Mouse (Mus musculus) lung, postnatal 0 days (tissue): ENCODE results near the gene Hmgcl. TPM values are rescaled to one million over a fixed set of nuclear protein-coding genes. Genes with fewer than 3 reads are reported as not detected.
A peak's percentile ranks its signal among the peaks of the same experiment; 100 is the strongest.

Source experiments
- ATAC-seq: fragments of 200-750 bp; cut with Nextera tagmentation; 2 replicates; pipeline ENCODE4 v1.8.0; 2017; ENCODE audit warnings: moderate library complexity
- DNase-seq: peaks from one replicate; pipeline ENCODE4 v3.0.0-alpha.2; 2016; ENCODE audit warnings: low spot score
- H3K27ac ChIP-seq: fragments of 300-500 bp; sonication (generic); 2 replicates; pipeline ENCODE4 v1.5.1; 2014; ENCODE audit warnings: antibody characterized with exemption, mild to moderate bottlenecking, low read length, mixed read lengths
- H3K27me3 ChIP-seq: fragments of 300-500 bp; sonication (generic); replicated peaks from 2 replicates; pipeline ENCODE4 v1.6.1; 2014; ENCODE audit warnings: low read length, mixed read lengths; ENCODE audit not compliant: insufficient read depth
- H3K36me3 ChIP-seq: fragments of 300-500 bp; sonication (generic); 2 replicates; pipeline ENCODE4 v1.6.1; 2014; ENCODE audit warnings: low read length, mixed read lengths; ENCODE audit not compliant: insufficient read depth
- H3K4me1 ChIP-seq: fragments of 300-500 bp; sonication (generic); 2 replicates; pipeline ENCODE4 v1.6.1; 2014; ENCODE audit warnings: antibody characterized with exemption, low read depth, low read length, mixed read lengths; ENCODE audit not compliant: insufficient read depth
- H3K4me2 ChIP-seq: fragments of 300-500 bp; sonication (generic); replicated peaks from 2 replicates; pipeline ENCODE4 v1.6.1; 2014; ENCODE audit warnings: low read depth, mild to moderate bottlenecking, low read length, moderate library complexity, mixed read lengths
- H3K4me3 ChIP-seq: fragments of 300-500 bp; sonication (generic); 2 replicates; pipeline ENCODE4 v1.5.1; 2014; ENCODE audit warnings: low read depth, low read length
- H3K9ac ChIP-seq: fragments of 300-500 bp; sonication (generic); replicated peaks from 2 replicates; pipeline ENCODE4 v1.6.1; 2014; ENCODE audit warnings: low read depth, mild to moderate bottlenecking
- H3K9me3 ChIP-seq: fragments of 300-500 bp; sonication (generic); 2 replicates; pipeline ENCODE4 v1.6.1; 2016; ENCODE audit warnings: low read length, mixed read lengths
- CTCF ChIP-seq: IDR thresholded peaks from 2 replicates; pipeline ENCODE4 v1.5.1; 2016; ENCODE audit warnings: antibody characterized with exemption, mild to moderate bottlenecking
- EP300 ChIP-seq: IDR thresholded peaks from 2 replicates; pipeline ENCODE4 v1.6.1; 2016; ENCODE audit warnings: antibody characterized with exemption, mild to moderate bottlenecking, control low read depth
- WGBS: fragments of 180-500 bp; shearing (Covaris S2); extraction: QIAGEN DNeasy Blood & Tissue Kit; methylation state at CpG from one replicate; pipeline ENCODE4 v1.1.7; 2014; 5-methylcytosine and 5-hydroxymethylcytosine counted together
- polyA plus RNA-seq: library from polyadenylated mRNA; unstranded; fragments of >200 nt; fragmentation: Nextera tagmentation; extraction: Ambion mirVana; gene quantifications from 2 replicates; pipeline ENCODE4 v1.2.1, GENCODE M21; 2015

Hmgcl gene
- polyA plus RNA-seq, 1 experiment from 2014 or later: 67.7 TPM

DNA sequence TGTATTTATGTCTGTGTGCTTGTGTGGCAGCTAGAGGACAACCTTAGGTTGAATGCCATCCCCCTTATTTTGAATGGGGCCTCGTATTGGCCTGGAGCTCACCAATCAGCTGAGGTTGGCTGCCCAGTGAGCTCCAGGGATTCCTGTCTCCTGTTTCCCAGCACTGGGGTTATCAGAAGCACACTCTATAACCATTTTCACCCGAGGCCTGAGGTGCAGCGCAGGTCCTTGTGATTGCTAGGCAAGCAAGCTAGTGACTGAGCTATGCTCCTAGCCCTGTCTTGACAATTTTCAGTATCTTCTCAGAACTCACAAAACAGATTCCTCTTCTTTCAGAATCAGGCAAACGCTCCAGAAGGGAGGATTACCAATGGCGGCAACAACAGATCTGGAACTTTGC, 38.3 kb downstream of the Hmgcl start:
- H3K36me3 ChIP-seq: 0 out of 2 replicates have a peak, but pooled peaks cover 6% of the 10 kb centered on the region
- H3K4me2 ChIP-seq: no peak overlapping the region
- ATAC-seq: no peak
- DNase-seq: no peak
- no peak overlapping the region for H3K27ac ChIP-seq
- WGBS: 84% methylated on average over 5 of the region's 5 CpGs
- no peaks in the 10 kb centered on the region for H3K9me3 ChIP-seq
- TF ChIP-seq EP300 (no peak), CTCF (no peak)
- no peak overlapping the region for H3K9ac ChIP-seq
- H3K27me3 ChIP-seq: no peaks in the 10 kb centered on the region
- H3K4me3 ChIP-seq: no peak overlapping the region
- peaks cover 8% of the 10 kb centered on the region; the same call in 1 of the 2 replicates for H3K4me1 ChIP-seq

DNA sequence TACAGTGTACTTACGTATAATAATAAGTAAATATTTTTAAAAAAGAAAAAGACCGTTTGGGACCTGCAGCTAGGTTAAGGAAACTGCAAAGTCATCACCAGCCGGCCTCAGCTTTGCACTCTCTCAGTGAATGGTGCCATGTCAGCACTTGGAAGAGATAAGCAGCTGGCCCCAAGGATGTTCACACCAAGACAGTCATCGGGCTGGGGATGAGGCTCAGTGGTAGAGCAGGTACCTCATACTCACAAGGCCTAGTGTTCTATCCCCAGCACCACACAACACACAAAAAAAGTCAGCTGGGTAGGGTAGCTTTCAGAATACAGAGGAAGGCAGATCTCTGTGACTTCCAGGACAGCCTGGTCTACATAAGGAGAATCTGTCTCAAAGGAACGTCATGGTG, 38.9 kb downstream of the Hmgcl start:
- no peak overlapping the region for H3K4me3 ChIP-seq
- TF ChIP-seq CTCF: no peak
- no peak for TF ChIP-seq EP300
- H3K9ac ChIP-seq: no peak overlapping the region
- 0 out of 2 replicates have a peak, but pooled peaks cover 6% of the 10 kb centered on the region for H3K36me3 ChIP-seq
- no peak overlapping the region for H3K27ac ChIP-seq
- H3K27me3 ChIP-seq: no peaks in the 10 kb centered on the region
- H3K4me1 ChIP-seq: peaks cover 8% of the 10 kb centered on the region; the same call in 1 of the 2 replicates
- DNase-seq (no peak), ATAC-seq (no peak)
- no peaks in the 10 kb centered on the region for H3K9me3 ChIP-seq
- H3K4me2 ChIP-seq: no peak overlapping the region
- WGBS: 83% methylated on average over 5 of the region's 5 CpGs

DNA sequence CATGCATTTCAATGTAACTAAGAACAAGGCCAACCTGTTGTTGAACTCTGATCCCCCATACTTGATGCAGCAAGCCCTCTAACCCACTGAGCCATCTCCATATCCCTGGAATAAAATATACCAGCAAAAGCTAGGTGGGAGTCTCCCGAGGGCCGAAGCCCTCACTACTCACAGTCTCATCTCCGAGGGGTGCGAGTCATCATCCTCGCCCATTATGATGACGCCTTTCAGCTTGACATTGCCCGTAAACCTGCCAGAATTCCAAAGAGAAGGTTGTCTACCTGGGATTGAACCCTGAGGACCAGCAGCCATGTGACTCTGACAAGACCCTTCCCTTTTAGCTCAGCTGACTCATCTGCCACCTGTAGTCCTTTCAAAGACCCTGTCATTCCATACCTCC, 39.5 kb downstream of the Hmgcl start:
- Histone ChIP-seq H3K4me1 (peaks cover 8% of the 10 kb centered on the region; the same call in 1 of the 2 replicates), H3K4me2 (peak overlapping the region; percentile 98; the same call in 1 of the 2 replicates), H3K27ac (no peak overlapping the region), H3K36me3 (0 out of 2 replicates have a peak, but pooled peaks cover 6% of the 10 kb centered on the region), H3K9me3 (no peaks in the 10 kb centered on the region), H3K9ac (peak overlapping the region; percentile 92; the same call in 1 of the 2 replicates), H3K4me3 (peak overlapping the region; percentile 95; the same call in 1 of the 2 replicates), H3K27me3 (no peaks in the 10 kb centered on the region)
- ATAC-seq (no peak), DNase-seq (no peak)
- WGBS: 87% methylated on average over 7 of the region's 7 CpGs
- TF ChIP-seq EP300: no peak

DNA sequence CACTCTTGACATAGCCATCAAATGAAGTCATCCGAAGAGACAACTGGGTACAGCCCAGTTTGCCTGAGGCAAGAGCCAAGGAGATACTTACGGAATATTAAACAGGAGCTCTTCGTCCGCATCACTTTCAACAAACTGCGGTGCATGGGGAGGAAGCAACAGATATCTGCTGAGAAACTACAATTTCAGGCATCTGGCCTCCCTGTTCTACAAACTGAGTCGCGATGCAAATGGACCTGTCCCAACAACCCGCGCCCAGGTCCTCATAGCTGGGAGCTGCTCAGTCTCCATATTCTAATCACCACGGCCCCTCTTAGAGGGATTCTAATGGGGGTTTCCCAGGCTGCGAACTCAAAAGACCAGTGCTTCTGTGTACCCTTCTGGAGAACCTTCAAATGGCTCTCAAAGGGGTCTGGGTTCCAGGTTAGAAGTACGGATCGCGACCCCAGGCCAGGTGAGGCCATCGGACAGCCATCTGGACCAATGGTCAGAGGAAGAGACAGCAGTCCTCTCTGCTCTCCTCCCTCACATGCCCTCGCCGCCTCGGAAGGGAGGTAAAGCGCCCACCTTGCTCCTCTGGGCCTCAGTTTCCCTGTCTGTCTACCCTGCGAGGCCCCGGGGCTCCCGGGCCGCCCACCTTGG, 40.2 kb downstream of the Hmgcl start:
- Histone ChIP-seq H3K9ac (peak overlapping the region; percentile 92), H3K9me3 (no peaks in the 10 kb centered on the region), H3K36me3 (0 out of 2 replicates have a peak, but pooled peaks cover 6% of the 10 kb centered on the region), H3K4me2 (peak overlapping the region; percentile 98), H3K4me3 (peak overlapping the region; percentile 95), H3K4me1 (peaks cover 8% of the 10 kb centered on the region; the same call in 1 of the 2 replicates), H3K27me3 (no peaks in the 10 kb centered on the region), H3K27ac (peak overlapping the region; percentile 82)
- TF ChIP-seq EP300 (no peak), CTCF (no peak)
- DNase-seq: peak; percentile 24
- 0 out of 2 replicates have a peak, but pooled peaks have one; percentile 4 for ATAC-seq
- 6% methylated on average over 19 of the region's 23 CpGs for WGBS

DNA sequence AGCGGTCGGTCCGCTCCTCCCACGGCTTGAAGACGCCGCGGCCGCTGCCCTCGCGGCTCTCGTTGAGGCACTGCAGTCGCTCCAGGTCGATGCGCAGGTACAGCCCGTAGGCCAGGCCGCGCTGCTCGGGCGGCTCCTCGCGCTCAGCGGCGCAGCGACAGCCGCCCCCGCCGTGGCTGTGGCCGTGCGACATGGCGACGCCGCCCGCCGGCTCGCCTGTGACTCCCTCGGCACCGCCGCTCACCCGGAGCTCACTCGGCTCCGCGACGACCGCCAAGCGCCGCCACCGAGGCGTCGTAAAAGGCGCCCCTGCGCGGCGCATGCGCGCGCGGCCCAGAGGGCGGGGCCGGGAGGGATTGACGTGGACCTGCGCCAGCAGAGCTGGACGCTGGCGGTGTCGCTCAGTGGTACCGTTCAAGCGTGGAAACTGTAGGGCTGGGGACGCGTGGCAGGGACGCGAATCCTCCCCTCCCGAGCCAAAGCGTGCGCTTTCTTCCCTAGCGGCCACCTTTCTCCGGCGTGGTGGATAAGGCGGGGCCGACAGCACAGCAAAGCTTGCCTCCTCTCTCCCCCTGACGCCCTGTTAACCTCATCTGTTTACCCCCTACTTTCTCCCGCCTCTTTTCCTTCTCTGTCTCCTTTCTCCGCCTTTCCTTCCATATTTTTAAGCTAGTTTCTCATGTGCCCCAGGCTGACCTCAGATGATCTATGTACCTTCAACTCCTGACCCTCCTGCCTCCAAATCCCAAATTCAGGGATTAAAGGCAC, 40.9 kb downstream of the Hmgcl start, which contains the start of gene Pithd1:
Pithd1 (minus strand) TSS at position 322 of the 768 bp plus-strand sequence.
- under 1% methylated on average over 55 of the region's 81 CpGs for WGBS
- peak within 1 kb of the TSS; percentile 92 for H3K9ac ChIP-seq
- H3K9me3 ChIP-seq: no peaks in the 10 kb centered on the region
- no peaks in the 10 kb centered on the region for H3K27me3 ChIP-seq
- H3K4me3 ChIP-seq: peak within 1 kb of the TSS; percentile 95
- ATAC-seq (peak; percentile 95), DNase-seq (peak; percentile 95)
- peak within 1 kb of the TSS; percentile 82 for H3K27ac ChIP-seq
- TF ChIP-seq CTCF (peak; percentile 61), EP300 (no peak)
- H3K4me1 ChIP-seq: peaks cover 8% of the 10 kb centered on the region; the same call in 1 of the 2 replicates
- H3K36me3 ChIP-seq: 0 out of 2 replicates have a peak, but pooled peaks cover 6% of the 10 kb centered on the region
- peak within 1 kb of the TSS; percentile 98 for H3K4me2 ChIP-seq

DNA sequence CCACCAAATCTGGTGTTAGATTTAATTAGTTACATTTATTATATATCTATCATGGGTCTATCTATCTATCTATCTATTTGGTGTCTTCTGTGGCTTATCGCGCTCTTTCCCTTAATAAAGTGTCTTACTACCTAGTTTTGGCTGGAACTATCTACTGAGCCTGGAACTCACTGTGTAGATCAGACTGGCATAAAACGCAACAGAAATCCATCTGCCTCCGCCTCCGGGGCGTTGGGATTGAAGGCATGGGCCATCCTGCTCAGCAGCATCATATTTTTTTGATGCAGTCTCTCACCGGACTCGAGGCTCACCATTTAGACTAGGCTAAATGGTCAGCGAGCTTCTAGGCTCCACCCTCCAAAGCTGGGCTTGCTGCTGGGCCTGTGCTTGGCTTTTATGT, 41.5 kb downstream of the Hmgcl start:
- no peak for TF ChIP-seq EP300
- TF ChIP-seq CTCF: no peak
- Histone ChIP-seq H3K4me3 (peak overlapping the region; percentile 95), H3K4me1 (peaks cover 8% of the 10 kb centered on the region; the same call in 1 of the 2 replicates), H3K9ac (peak overlapping the region; percentile 92), H3K27ac (peak overlapping the region; percentile 82; the same call in 1 of the 2 replicates), H3K36me3 (0 out of 2 replicates have a peak, but pooled peaks cover 6% of the 10 kb centered on the region), H3K4me2 (peak overlapping the region; percentile 98), H3K27me3 (no peaks in the 10 kb centered on the region), H3K9me3 (no peaks in the 10 kb centered on the region)
- ATAC-seq: no peak
- 64% methylated on average over 9 of the region's 9 CpGs for WGBS
- DNase-seq: no peak
